Mouse (Mus musculus): ENCODE results near the gene Gna12.

Gna12 gene

DNA sequence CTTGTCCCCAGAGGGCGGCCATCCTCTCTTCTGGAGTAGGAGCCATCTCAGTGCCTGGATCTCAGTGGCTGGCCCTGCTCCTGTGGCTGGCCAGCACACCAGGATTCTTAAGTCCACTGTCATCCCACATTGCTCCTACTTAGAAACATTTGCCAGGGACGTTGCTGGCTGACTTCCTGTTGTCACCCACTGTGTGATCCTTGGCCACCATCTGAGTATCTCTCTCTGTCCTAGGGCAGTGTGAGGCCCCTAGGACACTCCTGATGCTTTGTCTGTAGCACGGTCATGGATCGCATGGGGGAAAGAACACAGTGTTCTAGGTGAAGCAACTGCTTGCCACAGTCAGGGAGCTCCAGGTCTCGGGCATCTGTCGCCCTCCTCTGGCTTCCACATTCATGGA lies 119.9 kb downstream of the Gna12 start:
- DNase-seq (ENCODE audit: low spot score in 2 of 2), result no peak
